Mouse (Mus musculus) MN1 (cell line): ENCODE data around the gene Lzts2.

Experiments
- DNase-seq: peaks from one replicate; pipeline ENCODE4 v3.0.0-alpha.2; 2016; ENCODE audit warnings: low spot score

Gene Lzts2

GRCm38 (mm10) chr19:45014335-45014971, at the start of gene Lzts2:
Lzts2 (plus strand) TSS chr19:45014414.
- DNase-seq, result no peak

- no peak for DNase-seq
These were observed 48.2 kb upstream of the Lzts2 start for GRCm38 (mm10) chr19:44965978-44966377.

GRCm38 (mm10) chr19:44968329-44968728, 45.9 kb upstream of the Lzts2 start:
- no peak for DNase-seq

- no peak for DNase-seq
These were observed 37.6 kb upstream of the Lzts2 start for GRCm38 (mm10) chr19:44976636-44977035.

GRCm38 (mm10) chr19:44977148-44977547, 37.1 kb upstream of the Lzts2 start:
- DNase-seq, result no peak

GRCm38 (mm10) chr19:44980787-44981186, 33.4 kb upstream of the Lzts2 start:
- no peak for DNase-seq

GRCm38 (mm10) chr19:44982477-44983115, 31.6 kb upstream of the Lzts2 start:
- no peak for DNase-seq

GRCm38 (mm10) chr19:44983366-44983765, 30.8 kb upstream of the Lzts2 start:
- no peak for DNase-seq

- no peak for DNase-seq
These were observed 29.8 kb upstream of the Lzts2 start for GRCm38 (mm10) chr19:44984420-44984819.

GRCm38 (mm10) chr19:44985159-44985988, 28.8 kb upstream of the Lzts2 start:
- DNase-seq, result no peak

GRCm38 (mm10) chr19:44987004-44987403, 27.2 kb upstream of the Lzts2 start:
- DNase-seq, result no peak

- DNase-seq, result no peak
These were observed 26.4 kb upstream of the Lzts2 start for GRCm38 (mm10) chr19:44987851-44988250.

GRCm38 (mm10) chr19:44988321-44988720, 25.9 kb upstream of the Lzts2 start:
- no peak for DNase-seq

- peak; percentile 22 for DNase-seq
These were observed 25.2 kb upstream of the Lzts2 start, which contains the start of gene Sema4g for GRCm38 (mm10) chr19:44988831-44989566. Sema4g (plus strand) TSS chr19:44989101.

- no peak for DNase-seq
These were observed 24.4 kb upstream of the Lzts2 start for GRCm38 (mm10) chr19:44989567-44990495.

- no peak for DNase-seq
These were observed 23.2 kb upstream of the Lzts2 start for GRCm38 (mm10) chr19:44991031-44991430.

- no peak for DNase-seq
These were observed 22.0 kb upstream of the Lzts2 start for GRCm38 (mm10) chr19:44992246-44992645.

GRCm38 (mm10) chr19:44992712-44993111, 21.5 kb upstream of the Lzts2 start:
- no peak for DNase-seq

- no peak for DNase-seq
These were observed 16.4 kb upstream of the Lzts2 start for GRCm38 (mm10) chr19:44997786-44998185.

- DNase-seq, result no peak
These were observed 14.6 kb upstream of the Lzts2 start for GRCm38 (mm10) chr19:44999647-45000046.

- DNase-seq, result no peak
These were observed 11.9 kb upstream of the Lzts2 start for GRCm38 (mm10) chr19:45002301-45002700.
